Mouse (Mus musculus) stomach, postnatal 0 days (tissue): Measurements from ENCODE around the gene Tgfa.

ENCODE experiments used
- CTCF ChIP-seq: IDR thresholded peaks from 2 replicates; pipeline ENCODE4 v1.5.1; 2016; ENCODE audit warnings: antibody characterized with exemption, low read depth, mild to moderate bottlenecking, moderate library complexity
- EP300 ChIP-seq: optimal IDR thresholded peaks from 2 replicates; pipeline ENCODE3; 2016; ENCODE audit warnings: antibody characterized with exemption

DNA sequence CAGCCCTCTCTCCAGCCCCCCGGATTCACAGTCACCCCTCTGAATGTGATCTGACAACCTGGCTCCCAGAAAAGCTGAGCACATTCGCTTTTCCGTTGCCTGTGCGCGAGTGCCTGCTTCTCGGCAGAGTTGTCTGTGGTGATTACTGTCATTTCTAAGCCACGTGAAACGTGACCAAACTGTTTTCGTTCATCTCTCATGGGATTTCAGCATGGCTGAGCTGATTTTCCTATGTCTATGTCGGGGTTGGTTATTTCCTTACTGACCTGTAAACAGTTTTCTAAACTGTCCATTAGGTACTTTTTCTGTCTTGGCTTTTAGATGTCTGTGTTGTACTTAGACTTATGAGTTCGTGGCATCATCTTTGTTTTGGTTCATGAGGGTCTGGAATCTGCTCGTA, 12.0 kb downstream of the Tgfa start:
- TF ChIP-seq EP300 (no peak), CTCF (no peak)
